Mouse (Mus musculus) adrenal gland, adult 8-10 months (tissue): ENCODE data around the gene Cep112. TPM values are rescaled to one million over a fixed set of nuclear protein-coding genes. Genes with fewer than 3 reads are reported as not detected.

Experiments
- DNase-seq: peaks from one replicate; pipeline ENCODE4 v3.0.0; 2022
- total RNA-seq, 4 experiments: library from RNA; stranded (reverse); gene quantifications; 2 replicates each; pipeline ENCODE4 v1.2.4; 2022

Cep112 gene
- total RNA-seq = 10 to 100 TPM in 3 of 4 experiments, 1 to 10 TPM in 1; 5.7 to 19.4 (median 15.1) TPM

DNA sequence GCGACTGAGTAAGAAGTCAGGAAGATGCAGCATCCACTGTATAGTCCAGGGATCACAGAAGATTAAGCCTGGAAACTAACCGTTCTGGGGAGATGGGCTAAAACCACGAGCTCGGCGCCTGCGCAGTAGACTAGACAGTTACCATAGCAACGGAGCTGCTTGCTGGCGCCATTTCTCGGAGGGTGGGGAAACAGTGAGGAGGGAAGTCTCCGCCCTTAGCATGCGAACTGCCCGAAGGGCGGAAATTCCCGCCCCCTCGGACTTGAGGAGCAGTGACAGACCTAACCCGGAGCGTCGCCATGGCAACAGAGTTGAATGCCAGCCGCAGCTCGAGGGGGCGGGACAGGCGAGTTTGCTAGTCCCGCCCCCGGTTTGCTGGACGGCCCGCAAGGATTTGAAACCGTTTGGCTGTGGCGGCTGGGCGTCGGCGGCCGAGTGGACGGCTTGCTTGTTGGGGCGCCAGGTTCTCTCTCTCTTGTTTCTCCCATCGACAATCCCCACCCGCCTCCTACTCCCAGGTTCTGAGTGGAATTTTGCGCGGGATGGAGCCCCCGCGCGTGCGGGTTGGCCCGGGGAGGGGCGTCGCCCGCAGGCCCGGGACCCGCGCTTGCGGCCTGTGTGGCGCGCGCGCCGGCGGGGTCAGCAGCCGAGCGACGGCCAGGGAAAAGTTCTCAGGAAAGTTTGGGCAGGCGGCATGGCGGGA lies at the start of gene Cep112:
Gene Cep112 (plus strand): TSS at position 304 of the 703 bp plus-strand sequence.
- DNase-seq = peak; percentile 99

DNA sequence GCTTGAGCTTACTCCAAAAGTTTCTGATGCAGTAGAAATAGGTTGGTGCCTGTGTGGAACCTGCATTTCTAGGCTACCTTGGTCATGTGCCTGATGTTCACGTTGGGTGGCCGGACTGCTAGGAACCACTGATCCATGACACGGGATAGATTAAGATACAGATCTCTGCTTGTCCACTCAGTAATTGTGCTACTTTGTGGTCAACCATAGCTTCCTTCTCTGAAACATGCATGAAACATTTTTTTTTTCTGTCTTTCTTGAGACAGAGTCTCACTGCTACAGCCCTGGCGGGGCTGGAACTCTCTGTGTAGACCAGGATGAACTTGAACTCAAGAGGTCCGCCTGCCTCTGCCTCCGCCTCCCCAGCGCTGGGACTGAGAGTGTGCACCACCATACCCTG lies 48.2 kb upstream of the Cep112 start:
- no peak for DNase-seq

DNA sequence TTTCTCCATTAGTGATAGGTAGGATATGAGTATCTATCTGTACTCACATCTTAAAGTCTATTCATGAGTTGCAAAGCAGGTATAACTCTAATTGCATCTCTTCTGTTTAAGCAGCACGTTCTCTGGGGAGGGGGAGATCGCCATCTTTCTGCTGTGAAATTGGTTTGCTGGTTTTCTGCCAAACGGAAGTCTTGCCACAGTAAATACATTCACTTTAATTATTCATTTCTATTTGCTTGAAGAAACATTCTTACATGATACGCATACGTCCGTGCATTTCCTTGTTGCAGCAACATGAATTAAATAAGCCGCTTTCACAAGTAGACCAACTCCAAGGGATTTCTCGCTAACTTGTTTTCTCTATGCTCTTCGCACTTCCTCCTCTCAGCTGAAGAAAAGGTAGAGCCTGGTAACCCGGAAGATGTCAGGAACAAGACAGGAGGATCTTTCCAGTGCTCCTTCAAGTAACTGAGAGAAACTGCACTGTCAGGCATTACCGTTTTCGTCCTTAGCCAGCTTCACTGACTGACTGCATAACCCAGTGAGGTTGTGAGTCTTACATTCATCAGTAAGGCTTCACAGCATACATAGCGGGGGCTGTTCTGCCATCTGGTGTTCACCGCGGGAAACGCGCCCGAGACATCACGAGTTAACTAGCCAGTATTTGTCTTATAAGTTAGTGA lies 47.2 kb upstream of the Cep112 start:
- peak; percentile 31 for DNase-seq

DNA sequence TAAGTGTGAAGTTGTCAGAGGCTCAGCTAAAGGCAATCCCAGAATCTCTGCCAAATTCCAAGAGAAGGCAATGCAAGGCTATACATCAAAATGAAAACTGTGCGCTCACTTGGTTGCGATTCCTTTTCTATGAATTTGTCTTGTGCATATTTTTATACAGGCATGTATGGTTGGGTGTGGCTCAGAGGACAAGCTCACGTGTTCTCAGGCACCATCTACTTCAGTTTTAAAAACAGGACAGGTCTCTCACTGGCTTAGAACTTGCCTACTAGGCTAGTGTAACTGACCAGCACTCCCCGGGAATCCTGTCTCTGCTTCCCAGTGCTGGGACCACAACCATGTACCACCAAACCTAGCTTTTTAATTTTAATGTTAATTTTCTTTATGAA lies 46.6 kb upstream of the Cep112 start:
- DNase-seq = no peak

DNA sequence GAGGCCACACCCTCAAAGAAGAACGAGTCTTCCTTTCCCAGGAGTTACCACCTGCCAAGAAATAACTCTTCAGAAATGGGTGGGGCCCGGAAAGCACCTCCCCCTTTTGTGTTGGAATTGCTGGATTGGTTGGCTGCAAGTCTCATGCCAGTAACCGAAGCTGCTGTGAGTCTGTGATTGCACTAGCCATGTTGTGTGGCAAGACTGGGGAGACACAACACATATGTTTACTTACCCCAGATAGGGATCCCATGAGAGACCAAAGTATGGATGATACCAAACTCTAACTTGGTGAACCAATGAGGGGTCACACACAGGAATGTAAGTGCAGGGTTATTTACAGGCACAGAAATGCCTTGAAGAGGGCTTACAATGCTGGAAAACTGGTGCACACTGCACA lies 42.3 kb upstream of the Cep112 start:
- DNase-seq = no peak

DNA sequence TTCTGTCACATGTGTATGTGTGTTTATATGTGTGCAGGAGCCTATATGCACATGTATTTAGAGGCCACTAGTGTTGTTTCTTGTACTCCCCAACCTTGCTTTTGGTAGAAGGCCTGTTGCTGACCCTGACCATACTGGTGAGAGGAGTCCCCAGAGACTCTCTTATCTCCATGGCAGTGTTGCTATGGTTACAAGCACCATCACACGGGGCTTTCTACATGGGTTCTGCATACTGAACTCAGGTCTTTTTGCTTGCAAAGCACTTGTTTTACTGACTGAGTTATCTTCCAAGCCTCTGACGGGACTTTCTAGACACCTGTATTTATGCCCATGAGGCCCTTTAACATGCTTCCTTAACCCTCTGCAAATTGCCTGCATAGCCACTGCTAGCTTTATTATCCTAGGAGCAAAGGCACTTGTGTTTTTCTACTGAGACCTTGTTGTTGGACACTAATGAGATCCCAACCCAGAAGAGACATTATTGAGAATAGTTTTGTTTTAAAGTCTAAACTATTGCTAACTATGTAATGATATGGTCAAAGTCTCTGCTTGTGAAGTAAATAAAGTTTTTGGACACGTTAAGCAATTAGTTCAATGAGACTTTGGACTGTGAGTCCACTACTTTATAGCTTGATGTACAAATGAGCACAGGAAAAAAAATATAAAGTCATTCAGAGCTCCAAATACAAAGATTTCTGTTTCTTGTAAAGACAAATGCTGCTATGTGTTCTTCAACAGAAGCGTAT lies 39.9 kb upstream of the Cep112 start:
- DNase-seq = no peak

DNA sequence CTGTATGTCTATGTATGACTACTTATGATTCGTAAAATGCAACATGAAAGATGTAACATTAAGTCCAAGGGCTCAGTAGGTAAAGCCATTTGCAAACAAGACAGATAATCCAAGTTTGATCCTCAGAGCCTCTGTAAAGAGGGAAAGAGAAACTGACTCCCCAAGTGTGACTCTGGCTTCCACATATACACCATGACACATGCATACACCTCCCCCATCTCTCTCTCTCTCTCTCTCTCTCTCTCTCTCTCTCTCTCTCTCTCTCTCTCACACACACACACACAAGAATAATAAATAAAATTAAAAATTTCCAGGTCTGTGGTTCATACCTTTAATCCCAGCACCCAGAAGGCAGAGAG lies 39.3 kb upstream of the Cep112 start:
- no peak for DNase-seq

DNA sequence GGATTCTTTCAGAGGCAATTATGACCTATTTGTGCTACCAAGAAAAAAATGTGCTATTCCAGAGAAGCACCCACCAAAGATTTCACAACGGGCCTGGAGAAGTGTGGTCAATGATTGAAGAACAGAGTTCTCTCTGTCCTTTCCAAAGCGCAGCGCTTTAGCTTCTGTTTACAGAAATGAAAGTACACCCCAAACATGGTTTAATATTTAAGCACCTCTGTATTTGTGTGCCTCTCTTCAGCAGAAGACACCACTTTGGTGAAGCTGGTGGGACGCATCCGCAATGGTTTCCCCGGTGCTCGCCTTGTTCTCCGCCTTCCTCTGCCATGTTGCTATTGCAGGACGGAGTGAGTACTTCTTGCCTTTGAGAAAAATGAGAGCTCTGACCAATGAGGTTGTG lies 29.9 kb upstream of the Cep112 start:
- DNase-seq = no peak

DNA sequence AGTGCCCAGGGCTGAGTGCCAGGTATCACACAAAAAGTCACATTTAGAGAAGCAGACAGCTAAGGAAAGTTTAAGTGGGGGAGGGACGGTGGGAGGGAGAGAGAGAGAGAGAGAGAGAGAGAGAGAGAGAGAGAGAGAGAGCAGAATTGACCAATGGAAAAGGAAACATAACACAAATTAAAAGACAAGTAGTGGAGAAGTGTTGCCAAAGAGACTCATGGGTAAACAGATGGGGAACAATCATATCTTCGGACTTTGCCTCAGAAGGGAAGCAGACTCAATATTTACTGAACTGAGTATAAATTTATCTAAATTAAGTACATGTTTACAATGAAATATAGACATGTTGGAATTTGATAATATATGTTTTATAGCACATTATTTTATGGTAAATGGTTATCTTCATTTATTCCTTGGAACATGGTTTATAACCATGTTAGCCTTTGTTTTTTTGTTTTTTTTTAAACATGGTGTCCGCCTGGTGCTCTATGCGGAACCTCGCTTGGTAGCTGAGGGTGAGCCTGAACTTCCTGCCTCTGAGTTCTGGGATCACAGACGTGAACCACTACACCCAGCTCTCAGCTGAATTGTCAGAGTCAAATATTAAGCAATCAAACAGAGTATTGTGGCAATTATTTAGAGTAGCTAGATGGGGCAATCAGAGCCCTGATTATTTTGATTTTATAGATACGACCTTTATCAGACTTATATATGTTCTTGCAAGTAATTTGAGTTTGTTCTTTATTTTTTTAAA lies 28.7 kb upstream of the Cep112 start:
- no peak for DNase-seq

DNA sequence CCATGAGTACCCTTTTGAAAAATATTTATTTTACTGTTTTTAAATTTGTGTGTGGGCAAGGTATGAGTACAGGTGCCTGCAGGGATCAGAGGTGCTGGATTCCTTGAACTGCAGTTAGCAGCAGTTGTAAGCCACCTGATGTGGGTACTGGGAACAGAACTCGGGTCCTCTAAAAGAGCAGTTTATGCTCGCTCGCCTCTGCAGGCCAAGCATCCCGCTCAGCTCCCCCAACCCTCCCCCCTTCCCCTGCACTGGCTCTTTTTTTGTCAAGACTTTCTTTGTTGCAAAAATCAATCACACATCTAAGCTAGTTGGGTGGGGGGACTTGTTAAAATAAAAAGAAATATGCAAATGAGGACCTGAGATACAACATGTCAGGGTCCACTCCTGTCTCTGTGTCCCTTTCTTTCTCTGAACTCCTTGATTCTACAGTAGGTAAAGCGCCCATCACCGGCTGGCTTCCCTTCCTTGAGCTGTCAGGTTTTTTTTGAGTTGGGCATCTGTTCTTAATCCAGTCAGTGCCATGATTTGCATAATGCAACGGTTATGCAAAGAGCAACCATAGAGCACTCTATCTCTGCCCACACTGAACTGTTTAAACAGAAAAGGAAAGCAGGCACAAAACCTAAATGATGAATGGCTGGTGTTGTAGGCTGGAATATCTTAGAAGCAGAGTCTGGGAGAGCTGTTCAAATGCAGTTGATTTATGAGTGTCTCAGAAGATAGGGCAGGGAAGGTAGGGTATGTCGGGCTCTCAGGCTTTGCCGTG lies 14.9 kb upstream of the Cep112 start:
- no peak for DNase-seq

DNA sequence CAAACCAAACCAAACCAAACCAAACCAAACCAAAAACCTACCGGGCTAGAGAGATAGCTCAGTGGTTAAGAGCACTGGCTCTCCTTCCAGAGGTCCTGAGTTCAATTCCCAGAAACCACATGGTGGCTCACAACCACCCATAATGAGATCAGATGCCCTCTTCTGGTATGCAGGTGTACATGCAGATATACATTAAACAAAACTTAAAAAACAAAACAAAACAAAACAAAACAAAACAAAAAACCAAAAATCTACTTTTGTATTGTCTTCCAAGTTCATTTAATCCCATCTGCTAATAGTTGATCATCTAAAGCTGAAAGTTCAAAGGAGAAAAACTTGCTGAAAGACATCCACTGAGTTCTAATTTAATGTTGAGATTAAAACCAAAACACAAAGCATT lies 8.6 kb upstream of the Cep112 start:
- DNase-seq = no peak

DNA sequence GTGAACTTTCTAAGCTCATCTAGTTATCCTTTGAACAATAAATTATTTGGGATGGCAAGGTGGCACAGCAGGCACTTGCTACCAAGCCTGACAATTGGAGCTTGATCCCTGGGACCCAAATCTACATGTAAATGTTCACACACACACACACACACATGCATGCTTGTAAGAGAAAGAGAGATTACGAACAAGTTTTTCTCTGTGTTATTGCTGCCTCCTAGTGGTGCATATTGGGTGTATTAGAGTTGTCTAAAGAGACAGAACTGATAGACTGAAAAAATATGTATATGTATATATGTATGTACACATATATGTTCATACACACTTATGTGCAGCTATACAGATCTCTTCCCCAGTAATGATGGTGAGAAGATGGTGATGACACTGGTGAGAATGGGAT lies 6.5 kb upstream of the Cep112 start:
- no peak for DNase-seq

DNA sequence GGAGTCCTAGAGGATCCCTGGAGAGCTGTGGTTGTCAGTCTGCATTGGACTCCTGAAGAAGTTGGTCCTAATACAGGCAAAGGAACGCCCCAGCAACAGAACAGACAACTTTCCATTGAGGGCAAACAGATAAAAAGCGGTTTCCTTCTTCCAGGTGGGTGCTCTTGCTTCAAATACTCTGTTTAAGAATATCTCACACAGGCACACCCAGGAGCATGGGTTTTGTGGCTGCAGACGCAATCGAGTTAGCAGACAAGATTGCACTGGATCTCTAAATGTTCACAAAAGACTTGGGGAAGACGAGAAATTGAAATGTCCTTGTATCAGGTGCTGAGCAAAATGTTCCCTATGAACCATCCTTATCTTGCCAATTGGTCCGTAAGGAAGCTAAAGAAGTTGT lies 5.8 kb upstream of the Cep112 start:
- DNase-seq = no peak

DNA sequence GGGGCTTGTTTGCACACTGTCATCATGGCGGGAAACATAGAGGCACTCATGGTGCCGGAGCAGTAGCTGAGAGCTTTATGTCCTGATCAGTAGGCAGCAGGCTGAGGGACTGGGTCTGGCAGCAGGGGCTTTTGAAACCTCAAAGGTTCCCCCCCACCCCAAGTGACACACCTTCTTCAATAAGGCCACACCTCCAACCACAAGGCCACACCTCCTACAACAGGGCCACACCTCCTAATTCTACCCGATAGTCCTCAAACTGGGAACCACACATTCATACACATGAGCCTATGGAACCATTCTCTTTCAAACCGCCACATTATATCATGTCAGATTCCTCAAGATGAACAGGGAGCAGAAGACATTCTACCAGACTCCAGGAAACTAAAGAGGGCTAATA lies 4.2 kb upstream of the Cep112 start:
- no peak for DNase-seq

DNA sequence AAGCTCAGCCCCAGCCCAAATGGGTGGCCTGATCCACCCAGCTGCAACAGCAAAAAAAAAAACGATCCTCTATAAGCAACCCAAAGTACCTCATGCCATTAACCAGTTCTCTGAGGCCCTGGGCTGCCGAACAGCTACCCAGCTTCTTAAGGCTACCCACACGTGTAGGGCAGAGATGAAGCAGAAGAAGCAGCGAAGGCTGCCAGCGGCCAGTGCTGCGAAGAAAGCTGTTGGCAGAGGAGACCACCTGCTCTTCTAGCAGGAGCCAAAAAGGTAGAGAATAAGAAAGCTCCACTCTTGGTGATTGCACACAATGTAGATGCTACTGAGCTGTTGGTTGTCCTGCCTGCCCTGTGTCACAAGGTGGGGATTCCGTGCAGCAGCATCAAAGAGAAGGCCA lies 1.8 kb upstream of the Cep112 start:
- no peak for DNase-seq

DNA sequence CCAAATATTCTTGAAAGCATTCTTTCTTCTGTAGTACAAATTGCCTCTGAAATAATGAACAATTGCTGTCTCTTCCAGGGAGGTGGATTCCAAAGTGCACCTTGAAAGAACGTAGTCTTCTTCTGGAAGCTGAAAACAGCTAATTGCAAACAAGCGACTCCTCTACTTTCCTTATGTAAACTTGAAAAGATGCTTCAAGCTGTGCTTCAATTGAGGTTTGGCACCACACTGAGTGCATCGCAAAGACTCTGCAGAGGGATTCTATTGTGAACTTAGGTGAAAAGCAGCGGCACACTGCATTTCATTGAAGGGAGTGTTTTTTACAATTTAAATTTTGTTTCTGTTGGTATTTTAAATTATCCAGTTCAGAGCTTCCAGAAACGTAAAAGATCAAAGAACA lies 881 bp upstream of the Cep112 start:
- DNase-seq = no peak

DNA sequence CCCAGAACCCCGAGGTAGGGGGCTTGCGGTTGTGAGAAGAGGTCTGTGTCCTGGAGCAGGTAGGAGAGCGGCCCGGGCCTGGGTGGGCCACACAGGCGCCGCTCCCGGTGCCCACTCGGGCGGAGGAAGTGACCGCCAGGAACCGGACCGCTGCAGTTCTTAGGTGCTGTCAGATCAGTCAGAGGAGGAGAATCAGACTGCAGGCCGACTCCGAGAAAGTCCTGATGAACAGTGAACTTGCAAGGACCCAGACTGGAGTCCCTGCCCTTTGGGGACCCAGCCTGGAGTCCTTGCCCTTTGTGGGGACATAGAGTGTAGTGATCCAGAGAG lies 565 bp downstream of the Cep112 start:
- DNase-seq = no peak

DNA sequence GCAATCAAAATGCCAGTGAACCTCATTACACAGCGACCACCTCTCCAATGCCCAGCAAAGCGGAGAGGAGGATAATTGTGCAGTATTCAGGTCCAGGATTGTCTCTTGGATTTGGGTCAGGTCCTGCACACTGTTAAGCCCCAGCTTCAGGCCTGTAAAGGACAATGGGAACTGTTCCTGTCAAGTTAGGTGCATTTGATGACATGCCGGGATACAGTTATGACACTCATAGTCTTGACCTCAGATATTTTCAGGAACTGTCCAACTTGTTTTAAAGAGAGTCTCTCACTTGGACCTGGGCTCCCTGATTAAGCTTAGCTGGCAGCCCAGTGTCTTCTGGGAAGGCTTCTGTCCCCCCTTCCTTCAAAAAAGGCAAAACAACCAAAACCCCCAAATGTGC lies 1.1 kb downstream of the Cep112 start:
- DNase-seq = no peak

DNA sequence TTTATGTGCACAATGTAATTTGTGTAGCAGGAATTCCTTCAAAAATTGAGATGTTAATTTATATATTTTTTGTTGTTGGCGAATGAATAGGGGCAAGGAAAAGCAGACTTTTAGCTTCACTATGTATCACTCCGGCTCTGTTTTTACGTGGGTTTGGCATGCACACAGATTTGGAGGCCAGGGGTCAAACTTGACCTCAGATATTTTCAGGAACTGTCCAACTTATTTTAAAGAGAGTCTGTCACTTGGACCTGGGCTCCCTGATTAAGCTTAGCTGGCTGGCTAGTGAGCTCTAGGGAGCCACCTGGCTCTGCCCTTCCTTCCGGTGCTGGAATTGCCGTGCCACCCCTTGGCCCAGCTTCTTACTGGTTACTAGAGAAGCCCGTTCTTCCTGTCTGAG lies 2.2 kb downstream of the Cep112 start:
- no peak for DNase-seq

DNA sequence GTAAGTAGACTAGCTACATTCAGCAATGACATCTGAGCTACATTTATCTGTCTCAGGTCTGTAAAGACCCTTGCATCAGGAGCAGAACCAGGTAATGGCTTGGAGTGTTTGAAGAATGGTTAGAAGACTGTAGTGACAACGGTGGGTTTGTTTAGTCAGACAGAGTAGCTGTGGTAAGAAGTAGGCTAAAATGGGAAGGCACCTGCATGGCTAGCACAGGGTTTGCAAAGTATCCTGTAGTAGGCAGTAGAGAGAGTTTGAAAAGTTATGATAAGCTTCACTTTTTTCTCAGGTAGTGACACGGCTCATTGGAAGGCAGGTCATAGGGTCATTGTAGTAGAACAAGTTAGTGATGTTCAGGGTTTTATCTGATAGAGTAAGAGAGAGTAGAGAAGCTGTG lies 4.1 kb downstream of the Cep112 start:
- no peak for DNase-seq

DNA sequence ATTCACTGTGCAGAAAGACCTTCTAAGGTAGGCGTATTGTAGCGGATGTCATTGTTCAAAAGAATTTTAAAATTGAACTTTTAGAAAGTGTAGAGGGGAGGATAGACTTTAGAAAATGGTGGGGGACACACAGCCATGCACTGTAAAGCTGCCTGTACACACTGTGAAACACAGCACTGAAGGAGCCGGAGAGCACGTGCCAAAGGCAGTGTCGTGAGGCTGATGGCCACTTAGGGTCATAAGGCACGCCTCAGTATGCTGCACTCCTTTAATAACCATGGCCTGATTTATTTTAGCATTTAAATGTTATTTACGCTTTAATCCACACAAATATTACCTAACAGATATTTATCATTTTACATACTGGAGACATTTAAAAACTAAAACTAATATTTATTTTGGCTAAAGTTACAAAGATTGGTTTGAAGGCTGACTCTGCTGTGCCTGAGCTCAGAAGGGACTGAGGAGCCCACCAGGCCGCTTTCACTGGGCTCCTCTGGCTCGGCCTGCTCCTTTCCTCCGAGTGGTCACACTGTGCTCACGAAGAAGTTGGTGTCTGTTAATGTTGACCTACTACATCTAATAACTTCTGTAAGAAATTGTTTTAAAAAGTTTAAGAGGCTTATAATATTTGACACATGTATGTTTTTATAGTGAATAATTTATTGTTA lies 19.0 kb downstream of the Cep112 start:
- no peak for DNase-seq

DNA sequence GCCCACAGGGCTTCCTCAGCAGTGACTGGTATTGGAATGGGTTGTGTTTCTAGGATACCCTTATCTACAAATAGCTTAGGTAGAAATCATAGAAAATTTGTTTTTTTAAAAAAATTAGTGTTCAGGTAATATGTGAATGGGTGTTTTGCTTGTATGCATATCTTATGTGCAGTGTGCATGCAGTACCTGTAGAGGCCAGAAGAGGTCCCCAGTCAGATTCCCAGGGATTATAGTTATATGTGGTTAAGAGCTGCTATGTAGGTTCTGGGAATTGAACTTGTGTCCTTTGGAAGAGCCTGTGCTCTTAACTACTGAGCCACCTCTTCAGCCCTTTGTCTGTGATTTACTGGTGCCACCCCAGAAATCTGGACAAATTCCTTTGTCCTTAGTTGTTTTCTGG lies 22.2 kb downstream of the Cep112 start:
- DNase-seq = no peak
